Mouse (Mus musculus) liver, adult 2 months (tissue): Measurements from ENCODE around the gene Nobox.

Source experiments
- CTCF ChIP-seq: fragments of 200-500 bp; IDR thresholded peaks from 2 replicates; pipeline ENCODE4 v1.5.1; 2011; ENCODE audit warnings: low read depth, low read length, control low read depth
- POLR2A ChIP-seq: fragments of 200-500 bp; IDR thresholded peaks from 2 replicates; pipeline ENCODE4 v1.6.1; 2011; ENCODE audit warnings: low read length, control low read depth; ENCODE audit not compliant: insufficient read depth; ENCODE audit errors: extremely low read depth

GRCm38 (mm10) chr6:43296798-43297507 is 12.4 kb downstream of the Nobox start:
- TF ChIP-seq CTCF (0 out of 2 replicates have a peak, but pooled peaks have one; percentile 9), POLR2A (no peak)
